Mouse (Mus musculus): ENCODE measurements around the gene Mapk3. TPM values are rescaled to one million over a fixed set of nuclear protein-coding genes. Genes with fewer than 3 reads are reported as not detected.

The Mapk3 gene
- polyA plus RNA-seq, 1 experiment from 2014 or later: 94.8 TPM

GRCm38 (mm10) chr7:126784469-126784868, 25.1 kb downstream of the Mapk3 start:
- no peaks in the 10 kb centered on the region for H3K9me3 ChIP-seq (replicated peaks; ENCODE audit: control insufficient read depth, low read length)
- 74% methylated on average over 7 of the region's 7 CpGs for WGBS
- no peaks in the 10 kb centered on the region for H3K27me3 ChIP-seq (ENCODE audit: control insufficient read depth, insufficient read depth, low read length)
- no peak overlapping the region for H3K4me2 ChIP-seq (ENCODE audit: low read depth, low read length)
- ATAC-seq (ENCODE audit: insufficient read depth, low FRiP score): no peak
- H3K9ac ChIP-seq (ENCODE audit: low read length): no peak overlapping the region
- H3K4me3 ChIP-seq (replicated peaks; ENCODE audit: low read length): no peak overlapping the region
- H3K4me1 ChIP-seq (ENCODE audit: control insufficient read depth, insufficient read depth, low read length): peaks cover 19% of the 10 kb centered on the region
- H3K36me3 ChIP-seq (ENCODE audit: control insufficient read depth, insufficient read depth, low read length): peaks cover 33% of the 10 kb centered on the region
- H3K27ac ChIP-seq (ENCODE audit: low read length): no peak overlapping the region

- Histone ChIP-seq H3K4me2 (ENCODE audit: low read depth, low read length) (no peak overlapping the region), H3K36me3 (ENCODE audit: control insufficient read depth, insufficient read depth, low read length) (peaks cover 33% of the 10 kb centered on the region), H3K9me3 (replicated peaks; ENCODE audit: control insufficient read depth, low read length) (no peaks in the 10 kb centered on the region), H3K4me3 (replicated peaks; ENCODE audit: low read length) (no peak overlapping the region), H3K27me3 (ENCODE audit: control insufficient read depth, insufficient read depth, low read length) (no peaks in the 10 kb centered on the region), H3K9ac (ENCODE audit: low read length) (no peak overlapping the region), H3K27ac (ENCODE audit: low read length) (no peak overlapping the region), H3K4me1 (ENCODE audit: control insufficient read depth, insufficient read depth, low read length) (peaks cover 16% of the 10 kb centered on the region)
- WGBS: 72% methylated on average over 4 of the region's 4 CpGs
- no peak for ATAC-seq (ENCODE audit: insufficient read depth, low FRiP score)
These were observed 25.7 kb downstream of the Mapk3 start for GRCm38 (mm10) chr7:126785056-126785455.

- no peak for ATAC-seq (ENCODE audit: insufficient read depth, low FRiP score)
- no peak overlapping the region for H3K9ac ChIP-seq (ENCODE audit: low read length)
- no peak overlapping the region for H3K27ac ChIP-seq (ENCODE audit: low read length)
- H3K4me3 ChIP-seq (replicated peaks; ENCODE audit: low read length): no peak overlapping the region
- no peaks in the 10 kb centered on the region for H3K27me3 ChIP-seq (ENCODE audit: control insufficient read depth, insufficient read depth, low read length)
- no peak overlapping the region for H3K4me2 ChIP-seq (ENCODE audit: low read depth, low read length)
- H3K36me3 ChIP-seq (ENCODE audit: control insufficient read depth, insufficient read depth, low read length): peaks cover 33% of the 10 kb centered on the region
- 87% methylated on average over 14 of the region's 14 CpGs for WGBS
- H3K4me1 ChIP-seq (ENCODE audit: control insufficient read depth, insufficient read depth, low read length): peaks cover 19% of the 10 kb centered on the region
- H3K9me3 ChIP-seq (replicated peaks; ENCODE audit: control insufficient read depth, low read length): no peaks in the 10 kb centered on the region
These were observed 26.7 kb downstream of the Mapk3 start for GRCm38 (mm10) chr7:126786142-126786541.

- H3K4me1 ChIP-seq (ENCODE audit: control insufficient read depth, insufficient read depth, low read length): peaks cover 24% of the 10 kb centered on the region
- no peaks in the 10 kb centered on the region for H3K27me3 ChIP-seq (ENCODE audit: control insufficient read depth, insufficient read depth, low read length)
- no peak overlapping the region for H3K4me2 ChIP-seq (ENCODE audit: low read depth, low read length)
- H3K36me3 ChIP-seq (ENCODE audit: control insufficient read depth, insufficient read depth, low read length): peaks cover 33% of the 10 kb centered on the region
- no peaks in the 10 kb centered on the region for H3K9me3 ChIP-seq (replicated peaks; ENCODE audit: control insufficient read depth, low read length)
- no peak for ATAC-seq (ENCODE audit: insufficient read depth, low FRiP score)
- H3K27ac ChIP-seq (ENCODE audit: low read length): no peak overlapping the region
- WGBS: 82% methylated on average over 4 of the region's 4 CpGs
- H3K9ac ChIP-seq (ENCODE audit: low read length): no peak overlapping the region
- no peak overlapping the region for H3K4me3 ChIP-seq (replicated peaks; ENCODE audit: low read length)
These were observed 29.7 kb downstream of the Mapk3 start for GRCm38 (mm10) chr7:126789141-126789540.

GRCm38 (mm10) chr7:126791851-126792720, 32.7 kb downstream of the Mapk3 start, which contains the start of gene Ppp4c:
Ppp4c (minus strand) TSS chr7:126792496.
- WGBS: under 1% methylated on average over 73 of the region's 83 CpGs
- peak; percentile 94 for ATAC-seq (ENCODE audit: insufficient read depth, low FRiP score)
- peaks cover 32% of the 10 kb centered on the region for H3K36me3 ChIP-seq (ENCODE audit: control insufficient read depth, insufficient read depth, low read length)
- no peaks in the 10 kb centered on the region for H3K27me3 ChIP-seq (ENCODE audit: control insufficient read depth, insufficient read depth, low read length)
- H3K4me1 ChIP-seq (ENCODE audit: control insufficient read depth, insufficient read depth, low read length): peaks cover 28% of the 10 kb centered on the region
- H3K9ac ChIP-seq (ENCODE audit: low read length): peak within 1 kb of the TSS; percentile 90
- peak within 1 kb of the TSS; percentile 82 for H3K4me2 ChIP-seq (ENCODE audit: low read depth, low read length)
- no peaks in the 10 kb centered on the region for H3K9me3 ChIP-seq (replicated peaks; ENCODE audit: control insufficient read depth, low read length)
- peak within 1 kb of the TSS; percentile 98 for H3K27ac ChIP-seq (ENCODE audit: low read length)
- H3K4me3 ChIP-seq (replicated peaks; ENCODE audit: low read length): peak within 1 kb of the TSS; percentile 99

GRCm38 (mm10) chr7:126792721-126793443, 33.5 kb downstream of the Mapk3 start:
- H3K4me1 ChIP-seq (ENCODE audit: control insufficient read depth, insufficient read depth, low read length): peaks cover 36% of the 10 kb centered on the region
- no peaks in the 10 kb centered on the region for H3K9me3 ChIP-seq (replicated peaks; ENCODE audit: control insufficient read depth, low read length)
- ATAC-seq (ENCODE audit: insufficient read depth, low FRiP score): no peak; the same call in 1 of the 2 replicates
- WGBS: 21% methylated on average over 11 of the region's 11 CpGs
- peak overlapping the region; percentile 90 for H3K9ac ChIP-seq (ENCODE audit: low read length)
- peak overlapping the region; percentile 98 for H3K27ac ChIP-seq (ENCODE audit: low read length)
- peak overlapping the region; percentile 80 for H3K4me2 ChIP-seq (ENCODE audit: low read depth, low read length)
- peaks cover 29% of the 10 kb centered on the region for H3K36me3 ChIP-seq (ENCODE audit: control insufficient read depth, insufficient read depth, low read length)
- peak overlapping the region; percentile 99 for H3K4me3 ChIP-seq (replicated peaks; ENCODE audit: low read length)
- no peaks in the 10 kb centered on the region for H3K27me3 ChIP-seq (ENCODE audit: control insufficient read depth, insufficient read depth, low read length)

GRCm38 (mm10) chr7:126793456-126794270, 34.3 kb downstream of the Mapk3 start:
- Histone ChIP-seq H3K4me1 (ENCODE audit: control insufficient read depth, insufficient read depth, low read length) (peaks cover 36% of the 10 kb centered on the region), H3K4me3 (replicated peaks; ENCODE audit: low read length) (no peak overlapping the region), H3K9ac (ENCODE audit: low read length) (no peak overlapping the region), H3K27me3 (ENCODE audit: control insufficient read depth, insufficient read depth, low read length) (no peaks in the 10 kb centered on the region), H3K36me3 (ENCODE audit: control insufficient read depth, insufficient read depth, low read length) (peaks cover 24% of the 10 kb centered on the region), H3K9me3 (replicated peaks; ENCODE audit: control insufficient read depth, low read length) (no peaks in the 10 kb centered on the region), H3K27ac (ENCODE audit: low read length) (no peak overlapping the region), H3K4me2 (ENCODE audit: low read depth, low read length) (no peak overlapping the region)
- 70% methylated on average over 4 of the region's 4 CpGs for WGBS
- ATAC-seq (ENCODE audit: insufficient read depth, low FRiP score): no peak

GRCm38 (mm10) chr7:126794271-126794605, 34.8 kb downstream of the Mapk3 start:
- Histone ChIP-seq H3K36me3 (ENCODE audit: control insufficient read depth, insufficient read depth, low read length) (peaks cover 20% of the 10 kb centered on the region), H3K4me3 (replicated peaks; ENCODE audit: low read length) (no peak overlapping the region), H3K27me3 (ENCODE audit: control insufficient read depth, insufficient read depth, low read length) (no peaks in the 10 kb centered on the region), H3K9ac (ENCODE audit: low read length) (no peak overlapping the region), H3K4me2 (ENCODE audit: low read depth, low read length) (no peak overlapping the region), H3K4me1 (ENCODE audit: control insufficient read depth, insufficient read depth, low read length) (peaks cover 36% of the 10 kb centered on the region), H3K9me3 (replicated peaks; ENCODE audit: control insufficient read depth, low read length) (no peaks in the 10 kb centered on the region), H3K27ac (ENCODE audit: low read length) (no peak overlapping the region)
- 72% methylated on average over 4 of the region's 4 CpGs for WGBS
- no peak for ATAC-seq (ENCODE audit: insufficient read depth, low FRiP score)

Data from stomach, embryonic 16.5 days (tissue).